Mouse (Mus musculus): Measurements from ENCODE around the gene Lrrn1. TPM values are rescaled to one million over a fixed set of nuclear protein-coding genes. Genes with fewer than 3 reads are reported as not detected.

Gene Lrrn1
- total and polyA plus RNA-seq, 3 experiments = not detected

- no peaks in the 10 kb centered on the region for H3K36me3 ChIP-seq (replicated peaks)
- H3K4me1 ChIP-seq (ENCODE audit: insufficient read depth, low read depth, low read length) = no peaks in the 10 kb centered on the region
- no peaks in the 10 kb centered on the region for H3K27me3 ChIP-seq (ENCODE audit: insufficient read depth, low read length)
- peaks cover 6% of the 10 kb centered on the region for H3K9me3 ChIP-seq (replicated peaks)
- no peak for ATAC-seq (ENCODE audit: extremely low read depth, insufficient number of reproducible peaks, low FRiP score, poor library complexity, severe bottlenecking)
- H3K4me3 ChIP-seq (ENCODE audit: low read depth, low read length) = no peak overlapping the region
- DNase-seq (ENCODE audit: low spot score) = no peak
- TF ChIP-seq GATA2 (IDR thresholded peaks at IDR 0.05; ENCODE audit: borderline replicate concordance, low read depth, low read length) = no peak
- TF ChIP-seq GATA1 (IDR thresholded peaks at IDR 0.05; ENCODE audit: borderline replicate concordance, low read length) = no peak
- TF ChIP-seq TAL1 (conservative IDR thresholded peaks at IDR 0.05; ENCODE audit: low read depth, low read length) = no peak
- no peak for TF ChIP-seq CTCF (IDR thresholded peaks at IDR 0.05; ENCODE audit: low read depth, low read length)
- no peak for TF ChIP-seq POLR2AphosphoS5 (IDR thresholded peaks at IDR 0.05; ENCODE audit: insufficient replicate concordance, low read depth, low read length)
Observed at GRCm38 (mm10) chr6:107614288-107614687, 84.7 kb downstream of the Lrrn1 start.
